Mouse (Mus musculus): ENCODE data around the gene Olfr143. TPM values are rescaled to one million over a fixed set of nuclear protein-coding genes. Genes with fewer than 3 reads are reported as not detected.

Olfr143 gene
- polyA plus RNA-seq (2012), result not detected in 2 replicates

DNA sequence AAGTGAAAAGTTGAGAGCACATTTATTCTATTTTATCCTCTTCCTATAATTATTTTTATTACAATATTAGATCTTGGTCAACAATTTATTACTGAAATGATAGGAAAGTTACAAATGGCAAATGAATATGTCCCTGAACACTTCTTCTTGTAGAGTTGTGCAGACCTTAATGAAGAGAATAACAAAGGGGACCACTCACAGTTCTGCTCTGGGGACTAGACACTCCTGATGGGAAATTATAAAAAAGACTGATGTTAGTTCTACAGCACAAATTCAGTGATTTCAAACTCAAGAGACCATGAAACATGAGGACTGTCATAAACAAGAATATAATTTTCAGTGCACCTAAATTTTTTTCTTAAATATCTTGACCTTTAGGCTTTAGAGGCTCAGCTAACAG, at the start of gene Olfr143:
Gene Olfr143 (plus strand): TSS at position 301 of the 400 bp plus-strand sequence.
- TF ChIP-seq TAL1 (IDR thresholded peaks at IDR 0.05; ENCODE audit: low read length) (no peak), GATA1 (IDR thresholded peaks at IDR 0.05; ENCODE audit: low read length) (no peak)
- no peaks in the 10 kb centered on the region for H3K36me3 ChIP-seq (ENCODE audit: control insufficient read depth)
- no peaks in the 10 kb centered on the region for H3K27me3 ChIP-seq (ENCODE audit: control insufficient read depth)
- H3K9me3 ChIP-seq (ENCODE audit: control insufficient read depth, low read length), result no peaks in the 10 kb centered on the region
- H3K4me1 ChIP-seq (ENCODE audit: control insufficient read depth), result no peaks in the 10 kb centered on the region
- no peak within 1 kb of the TSS for H3K4me3 ChIP-seq (replicated peaks)

DNA sequence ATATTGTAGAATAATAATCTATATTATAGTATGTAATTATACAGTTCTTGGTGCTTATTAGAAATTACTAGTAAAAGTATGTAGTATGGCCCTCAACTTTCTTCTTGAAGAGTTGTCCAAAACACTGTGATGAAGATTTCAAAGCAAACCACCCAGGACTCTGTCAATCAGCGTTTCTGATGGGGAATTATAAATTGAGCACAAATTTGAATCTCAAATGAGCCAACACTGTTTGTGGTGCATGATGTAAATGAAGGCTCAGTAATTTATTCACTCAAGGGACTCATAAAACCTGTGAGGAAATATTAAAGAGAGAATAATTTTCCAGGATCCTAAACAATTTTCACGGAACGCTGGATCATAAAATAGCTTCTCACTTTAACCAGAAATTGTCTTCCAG, 44.5 kb upstream of the Olfr143 start, which contains the start of gene Olfr893:
Gene Olfr893 (plus strand): TSS at position 301 of the 400 bp plus-strand sequence.
- Histone ChIP-seq H3K9me3 (ENCODE audit: control insufficient read depth, low read length) (no peaks in the 10 kb centered on the region), H3K36me3 (ENCODE audit: control insufficient read depth) (no peaks in the 10 kb centered on the region), H3K4me3 (replicated peaks) (no peak within 1 kb of the TSS), H3K27me3 (ENCODE audit: control insufficient read depth) (no peaks in the 10 kb centered on the region), H3K4me1 (ENCODE audit: control insufficient read depth) (no peaks in the 10 kb centered on the region)
- TF ChIP-seq GATA1 (IDR thresholded peaks at IDR 0.05; ENCODE audit: low read length), result no peak

DNA sequence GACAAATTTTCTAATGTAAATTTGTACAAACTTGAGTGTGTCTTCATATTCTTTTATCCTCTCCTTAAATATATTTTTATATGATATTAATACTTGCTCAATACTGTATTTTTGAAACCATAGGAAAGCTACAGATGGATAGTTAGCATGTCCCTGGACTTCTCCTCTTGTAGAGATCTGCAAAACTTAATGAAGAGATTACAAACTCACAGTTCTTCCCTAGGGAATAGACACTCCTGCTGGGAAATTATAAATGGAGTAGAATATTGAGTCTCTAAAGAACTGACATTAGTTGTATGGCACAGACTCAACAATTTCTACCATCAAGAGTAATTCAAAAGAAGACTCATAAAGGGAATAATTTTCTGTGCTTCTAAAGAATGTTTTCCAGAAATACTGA, 34.8 kb upstream of the Olfr143 start, which contains the start of gene Olfr894:
Gene Olfr894 (plus strand): TSS at position 301 of the 400 bp plus-strand sequence.
- no peaks in the 10 kb centered on the region for H3K36me3 ChIP-seq (ENCODE audit: control insufficient read depth)
- TF ChIP-seq GATA1 (IDR thresholded peaks at IDR 0.05; ENCODE audit: low read length) (no peak), TAL1 (IDR thresholded peaks at IDR 0.05; ENCODE audit: low read length) (no peak)
- H3K27me3 ChIP-seq (ENCODE audit: control insufficient read depth), result no peaks in the 10 kb centered on the region
- no peaks in the 10 kb centered on the region for H3K9me3 ChIP-seq (ENCODE audit: control insufficient read depth, low read length)
- no peak within 1 kb of the TSS for H3K4me3 ChIP-seq (replicated peaks)
- no peaks in the 10 kb centered on the region for H3K4me1 ChIP-seq (ENCODE audit: control insufficient read depth)

DNA sequence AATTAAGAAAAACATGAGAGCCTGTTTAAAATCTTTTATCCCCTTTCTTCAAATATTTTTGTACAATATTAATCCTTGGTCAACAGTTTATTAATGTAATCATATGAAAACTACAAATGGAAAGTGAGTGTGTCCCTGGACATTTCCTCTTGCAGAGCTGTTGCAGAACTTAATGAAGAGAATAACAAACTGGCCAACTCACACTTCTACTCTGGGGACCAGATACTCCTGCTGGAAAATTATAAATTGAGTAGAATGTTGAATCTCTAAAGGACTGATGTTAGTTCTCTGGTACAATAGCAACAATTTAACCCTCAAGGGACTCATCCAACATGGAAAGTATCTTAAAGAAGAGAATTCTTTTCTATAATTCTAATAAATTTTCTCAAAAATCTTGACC, 15.0 kb downstream of the Olfr143 start, which contains the start of gene Olfr895:
Gene Olfr895 (plus strand): TSS at position 301 of the 400 bp plus-strand sequence.
- no peaks in the 10 kb centered on the region for H3K9me3 ChIP-seq (ENCODE audit: control insufficient read depth, low read length)
- TF ChIP-seq GATA1 (IDR thresholded peaks at IDR 0.05; ENCODE audit: low read length) (no peak), TAL1 (IDR thresholded peaks at IDR 0.05; ENCODE audit: low read length) (no peak)
- H3K4me3 ChIP-seq (replicated peaks), result no peak within 1 kb of the TSS

DNA sequence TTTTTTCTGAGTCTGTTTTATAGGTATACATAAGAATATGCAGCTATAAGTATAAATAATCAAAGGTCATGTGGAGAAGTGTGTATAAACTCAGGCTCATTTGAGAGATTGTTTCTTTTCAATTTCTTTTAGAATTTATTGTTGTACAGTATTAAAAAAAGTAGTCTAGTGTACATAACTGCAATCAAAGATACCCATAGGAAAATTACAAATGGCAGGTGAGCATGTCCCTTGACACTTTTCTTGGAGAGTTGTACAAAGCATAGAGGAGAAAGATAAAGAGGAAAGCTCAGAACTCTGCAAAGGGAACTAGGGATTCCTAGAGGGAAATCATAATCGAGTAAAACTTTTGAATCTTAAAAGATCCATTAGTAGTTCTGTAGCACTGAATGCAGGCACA, 38.2 kb downstream of the Olfr143 start, which contains the start of gene Olfr896-ps1:
Gene Olfr896-ps1 (plus strand): TSS at position 301 of the 400 bp plus-strand sequence.
- H3K9me3 ChIP-seq (ENCODE audit: control insufficient read depth, low read length), result no peaks in the 10 kb centered on the region
- H3K27me3 ChIP-seq (ENCODE audit: control insufficient read depth), result no peaks in the 10 kb centered on the region
- no peaks in the 10 kb centered on the region for H3K36me3 ChIP-seq (ENCODE audit: control insufficient read depth)
- H3K4me1 ChIP-seq (ENCODE audit: control insufficient read depth), result no peaks in the 10 kb centered on the region
- no peak for TF ChIP-seq TAL1 (IDR thresholded peaks at IDR 0.05; ENCODE audit: low read length)
- H3K4me3 ChIP-seq (replicated peaks), result no peak within 1 kb of the TSS

More for the DNA sequence above, 15.0 kb downstream of the Olfr143 start, which contains the start of gene Olfr895:
- no peaks in the 10 kb centered on the region for H3K27me3 ChIP-seq (ENCODE audit: control insufficient read depth)
- no peaks in the 10 kb centered on the region for H3K36me3 ChIP-seq (ENCODE audit: control insufficient read depth)
- no peaks in the 10 kb centered on the region for H3K4me1 ChIP-seq (ENCODE audit: control insufficient read depth)

Other genes with a start within 250 kb of the Olfr143 start
- gene Olfr883, start 227.0 kb upstream of the Olfr143 start, polyA plus RNA-seq (2012), result not detected in 2 replicates
- gene Olfr884, start 206.2 kb upstream of the Olfr143 start, polyA plus RNA-seq (2012), result not detected in 2 replicates
- not detected in 2 replicates for gene Olfr885, start 191.5 kb upstream of the Olfr143 start, polyA plus RNA-seq (2012)
- not detected in 2 replicates for gene Olfr887, start 168.7 kb upstream of the Olfr143 start, polyA plus RNA-seq (2012)
- not detected in 2 replicates for gene Olfr888, start 144.6 kb upstream of the Olfr143 start, polyA plus RNA-seq (2012)
- gene Olfr889, start 137.6 kb upstream of the Olfr143 start, polyA plus RNA-seq (2012), result not detected in 2 replicates
- gene Olfr890, start 110.3 kb upstream of the Olfr143 start, polyA plus RNA-seq (2012), result not detected in 2 replicates
- not detected in 2 replicates for gene Olfr891, start 72.0 kb upstream of the Olfr143 start, polyA plus RNA-seq (2012)
- not detected in 2 replicates for gene Olfr893, start 44.4 kb upstream of the Olfr143 start, polyA plus RNA-seq (2012)
- gene Olfr894, start 34.7 kb upstream of the Olfr143 start, polyA plus RNA-seq (2012), result not detected in 2 replicates
- not detected in 2 replicates for gene Olfr895, start 15.1 kb downstream of the Olfr143 start, polyA plus RNA-seq (2012)
- gene Olfr896-ps1, start 38.3 kb downstream of the Olfr143 start, polyA plus RNA-seq (2012), result not detected in 2 replicates
- gene Olfr25, start 76.3 kb downstream of the Olfr143 start, polyA plus RNA-seq (2012), result not detected in 2 replicates
- not detected in 2 replicates for gene Olfr898, start 95.6 kb downstream of the Olfr143 start, polyA plus RNA-seq (2012)
- not detected in 2 replicates for gene Olfr250, start 114.1 kb downstream of the Olfr143 start, polyA plus RNA-seq (2012)
- not detected in 2 replicates for gene Olfr251, start 124.3 kb downstream of the Olfr143 start, polyA plus RNA-seq (2012)
- gene Olfr147, start 148.9 kb downstream of the Olfr143 start, polyA plus RNA-seq (2012), result not detected in 2 replicates
- not detected in 2 replicates for gene Olfr901, start 176.7 kb downstream of the Olfr143 start, polyA plus RNA-seq (2012)
- not detected in 2 replicates for gene Olfr902, start 194.9 kb downstream of the Olfr143 start, polyA plus RNA-seq (2012)
- gene Olfr904, start 210.4 kb downstream of the Olfr143 start, polyA plus RNA-seq (2012), result not detected in 2 replicates
- not detected in 2 replicates for gene Olfr905, start 218.3 kb downstream of the Olfr143 start, polyA plus RNA-seq (2012)
- 0.01 TPM in 1 of 2 replicates, not detected in the other for gene Olfr906, start 234.3 kb downstream of the Olfr143 start, polyA plus RNA-seq (2012)
- gene Olfr907, start 243.0 kb downstream of the Olfr143 start, polyA plus RNA-seq (2012), result not detected in 2 replicates

All from erythroblast, embryonic 14.5 days (primary cell).